Mouse (Mus musculus) myocyte (in vitro differentiated cells): ENCODE results near the gene Map2k5. TPM values are rescaled to one million over a fixed set of nuclear protein-coding genes. Genes with fewer than 3 reads are reported as not detected.

Experiments
- H3K27me3 ChIP-seq: one replicate; pipeline ENCODE4 v1.6.1; 2011; ENCODE audit not compliant: control insufficient read depth, insufficient read depth, insufficient read length
- H3K36me3 ChIP-seq: one replicate; pipeline ENCODE4 v1.6.1; 2011; ENCODE audit not compliant: control insufficient read depth, insufficient read depth
- H3K4me2 ChIP-seq: one replicate; pipeline ENCODE4 v1.6.1; 2011; ENCODE audit warnings: low read depth, control low read depth
- H3K4me3 ChIP-seq: one replicate; pipeline ENCODE4 v1.5.1; 2011; ENCODE audit warnings: mild to moderate bottlenecking, control low read depth, moderate library complexity
- H3K79me2 ChIP-seq: one replicate; pipeline ENCODE4 v1.6.1; 2011; ENCODE audit not compliant: control insufficient read depth, insufficient read depth
- H3ac ChIP-seq: one replicate; pipeline ENCODE4 v1.6.1; 2011; ENCODE audit not compliant: control insufficient read depth, insufficient read length
- CEBPB ChIP-seq: IDR thresholded peaks from 2 replicates; pipeline ENCODE4 v1.6.1; 2011; ENCODE audit warnings: mild to moderate bottlenecking, moderate library complexity; ENCODE audit not compliant: poor library complexity, insufficient read depth, severe bottlenecking
- E2F4 ChIP-seq: IDR thresholded peaks from one replicate; pipeline ENCODE4 v1.6.1; 2011; ENCODE audit warnings: mild to moderate bottlenecking, control low read depth, moderate library complexity; ENCODE audit not compliant: insufficient read depth
- MAX ChIP-seq: IDR thresholded peaks from one replicate; pipeline ENCODE4 v1.6.1; 2011; ENCODE audit warnings: low read depth, mild to moderate bottlenecking, control low read depth
- MYOD1 ChIP-seq, 3 experiments: IDR thresholded peaks; one replicate each; pipeline ENCODE4 v1.6.1; 2011; ENCODE audit warnings: control low read depth in 2 of 3, low read depth in 2 of 3, mild to moderate bottlenecking in 2 of 3, moderate library complexity in 1 of 3; ENCODE audit not compliant: insufficient read length in 2 of 3, control insufficient read depth in 1 of 3
- MYOG ChIP-seq, 3 experiments: IDR thresholded peaks; one replicate each; pipeline ENCODE4 v1.6.1; 2011; ENCODE audit warnings: control low read depth in 2 of 3, low read depth in 2 of 3, mild to moderate bottlenecking in 2 of 3; ENCODE audit not compliant: insufficient read length in 2 of 3, control insufficient read depth in 1 of 3, insufficient read depth in 1 of 3
- POLR2A ChIP-seq: IDR thresholded peaks from one replicate; pipeline ENCODE4 v1.6.1; 2011; ENCODE audit warnings: low read depth, mild to moderate bottlenecking, control low read depth, moderate library complexity; ENCODE audit not compliant: insufficient read length
- POLR2AphosphoS2 ChIP-seq: IDR thresholded peaks from one replicate; pipeline ENCODE4 v1.6.1; 2011; ENCODE audit warnings: low read depth, control low read depth; ENCODE audit not compliant: insufficient read length
- REST ChIP-seq: IDR thresholded peaks from one replicate; pipeline ENCODE4 v1.6.1; 2011; ENCODE audit warnings: mild to moderate bottlenecking, control low read depth, moderate library complexity; ENCODE audit not compliant: insufficient read depth, insufficient read length
- SRF ChIP-seq: IDR thresholded peaks from one replicate; pipeline ENCODE4 v1.6.1; 2011; ENCODE audit warnings: low read depth; ENCODE audit not compliant: control insufficient read depth, insufficient read length
- TCF12 ChIP-seq: IDR thresholded peaks from one replicate; pipeline ENCODE4 v1.6.1; 2011; ENCODE audit warnings: mild to moderate bottlenecking, control low read depth; ENCODE audit not compliant: poor library complexity, insufficient read depth, severe bottlenecking
- TCF3 ChIP-seq: IDR thresholded peaks from one replicate; pipeline ENCODE4 v1.6.1; 2011; ENCODE audit warnings: low read depth, control low read depth; ENCODE audit not compliant: insufficient read length
- USF1 ChIP-seq: IDR thresholded peaks from one replicate; pipeline ENCODE4 v1.6.1; 2011; ENCODE audit warnings: low read depth, mild to moderate bottlenecking, control low read depth, moderate library complexity
- polyA plus RNA-seq: library from polyadenylated mRNA; unstranded; fragments of >200 nt; fragmentation: generic; extraction: Trizol; gene quantifications from one replicate; pipeline ENCODE4 v1.2.1, GENCODE M21; 2012; ENCODE audit warnings: missing spikeins

The Map2k5 gene
- polyA plus RNA-seq, 1 experiment = 17.7 TPM

DNA sequence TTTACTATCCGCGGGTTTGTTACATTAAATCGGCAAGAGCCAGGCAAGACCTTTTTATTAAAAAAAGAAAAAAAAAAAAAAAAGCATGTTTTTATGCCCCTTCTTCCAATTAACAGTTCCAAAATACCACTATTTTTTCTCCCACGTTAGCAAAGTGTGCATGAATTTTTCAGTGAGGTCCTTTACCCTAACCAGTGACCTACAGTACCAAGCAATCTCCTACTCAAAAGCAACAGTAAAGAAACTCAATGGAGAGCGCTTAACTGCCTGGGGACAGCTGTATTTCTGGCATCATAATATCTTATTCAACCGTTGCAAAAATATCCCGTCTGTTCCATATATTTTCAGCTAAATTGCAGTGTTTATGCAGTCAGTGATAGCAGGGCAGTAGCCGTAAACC, 472 bp upstream of the Map2k5 start:
- H3K4me2 ChIP-seq = peak overlapping the region; percentile 90
- TF ChIP-seq E2F4 = no peak
- TF ChIP-seq TCF3 = no peak
- TF ChIP-seq MAX = no peak
- no peak for TF ChIP-seq TCF12
- no peak for TF ChIP-seq SRF
- TF ChIP-seq REST = no peak
- TF ChIP-seq MYOG (IDR thresholded peaks at IDR 0.05; ENCODE audit: control insufficient read depth in 1 of 3, insufficient read depth in 1 of 3, insufficient read length in 2 of 3, low read depth in 2 of 3) = no peak
- TF ChIP-seq CEBPB = no peak
- TF ChIP-seq POLR2AphosphoS2 = no peak
- no peak for TF ChIP-seq MYOD1 (IDR thresholded peaks at IDR 0.05; ENCODE audit: control insufficient read depth in 1 of 3, insufficient read length in 2 of 3, low read depth in 2 of 3)
- no peak for TF ChIP-seq USF1
- no peak for TF ChIP-seq POLR2A
- H3K4me3 ChIP-seq = peak overlapping the region; percentile 86
- peaks cover 8% of the 10 kb centered on the region for H3K36me3 ChIP-seq
- no peaks in the 10 kb centered on the region for H3K27me3 ChIP-seq
- peaks cover 23% of the 10 kb centered on the region for H3K79me2 ChIP-seq
- peak overlapping the region; percentile 86 for H3ac ChIP-seq

GRCm38 (mm10) chr9:63373315-63373714, 4.4 kb downstream of the Map2k5 start:
- Histone ChIP-seq H3ac (no peak overlapping the region), H3K79me2 (peaks cover 21% of the 10 kb centered on the region), H3K36me3 (peaks cover 8% of the 10 kb centered on the region), H3K4me2 (no peak overlapping the region), H3K4me3 (no peak overlapping the region), H3K27me3 (no peaks in the 10 kb centered on the region)
- TF ChIP-seq MAX (no peak), USF1 (no peak), SRF (no peak), TCF3 (no peak), E2F4 (no peak), TCF12 (no peak), CEBPB (no peak), REST (no peak), MYOD1 (IDR thresholded peaks at IDR 0.05; ENCODE audit: control insufficient read depth in 1 of 3, insufficient read length in 2 of 3, low read depth in 2 of 3) (no peak), POLR2AphosphoS2 (no peak), MYOG (IDR thresholded peaks at IDR 0.05; ENCODE audit: control insufficient read depth in 1 of 3, insufficient read depth in 1 of 3, insufficient read length in 2 of 3, low read depth in 2 of 3) (no peak), POLR2A (no peak)

DNA sequence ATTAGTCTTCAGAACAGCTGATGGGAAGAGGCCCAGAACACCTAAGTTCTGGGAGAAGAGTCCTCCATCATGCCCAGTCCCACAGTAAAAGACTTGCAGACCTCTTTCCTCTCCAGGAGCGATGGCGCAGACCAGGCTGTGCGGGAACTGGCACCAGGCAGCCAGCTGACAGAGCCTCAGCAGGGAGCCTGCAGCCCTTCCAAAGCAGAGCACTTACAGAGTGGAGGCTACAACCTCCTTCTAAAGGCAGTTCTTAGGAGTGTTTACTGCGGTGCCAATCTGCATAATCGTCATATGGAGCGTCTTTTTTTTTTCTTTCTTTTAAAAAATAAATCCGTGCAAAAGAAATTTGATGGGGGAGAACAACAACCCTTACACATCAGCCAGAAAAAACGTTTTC, 5.2 kb downstream of the Map2k5 start:
- Histone ChIP-seq H3K36me3 (peaks cover 8% of the 10 kb centered on the region), H3ac (no peak overlapping the region)

DNA sequence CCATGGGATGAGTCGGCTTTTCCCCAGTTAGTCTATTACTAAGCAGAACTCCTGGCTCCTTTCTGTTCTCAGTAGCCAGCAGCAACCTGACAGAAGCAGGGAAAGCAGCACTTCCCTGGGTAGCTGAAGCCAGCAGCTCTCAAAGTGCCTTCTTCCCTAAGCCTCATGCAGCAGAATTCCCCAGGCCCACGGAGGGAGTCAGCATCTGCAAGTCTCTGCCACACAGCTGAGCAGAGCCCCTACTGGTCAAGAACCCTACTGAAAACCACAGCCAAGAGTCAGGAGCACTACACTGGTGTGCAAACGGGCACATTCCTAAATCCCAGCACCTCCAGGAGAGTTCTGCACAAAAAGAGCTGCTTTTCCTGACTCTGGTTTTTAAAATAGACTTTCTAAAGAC, 17.3 kb downstream of the Map2k5 start:
- no peak for TF ChIP-seq MYOD1 (IDR thresholded peaks at IDR 0.05; ENCODE audit: control insufficient read depth in 1 of 3, insufficient read length in 2 of 3, low read depth in 2 of 3)
- no peak for TF ChIP-seq MAX
- TF ChIP-seq POLR2A = no peak
- TF ChIP-seq MYOG (IDR thresholded peaks at IDR 0.05; ENCODE audit: control insufficient read depth in 1 of 3, insufficient read depth in 1 of 3, insufficient read length in 2 of 3, low read depth in 2 of 3) = no peak
- no peak for TF ChIP-seq SRF
- no peak for TF ChIP-seq CEBPB
- TF ChIP-seq USF1 = no peak
- no peak for TF ChIP-seq E2F4
- TF ChIP-seq REST = no peak
- no peak for TF ChIP-seq TCF12
- TF ChIP-seq POLR2AphosphoS2 = no peak
- no peak for TF ChIP-seq TCF3
- H3K4me3 ChIP-seq = no peak overlapping the region

More for the DNA sequence above, 5.2 kb downstream of the Map2k5 start:
- Histone ChIP-seq H3K4me2 (no peak overlapping the region), H3K27me3 (no peaks in the 10 kb centered on the region), H3K79me2 (peaks cover 17% of the 10 kb centered on the region), H3K4me3 (no peak overlapping the region)
- no peak for TF ChIP-seq MYOD1 (IDR thresholded peaks at IDR 0.05; ENCODE audit: control insufficient read depth in 1 of 3, insufficient read length in 2 of 3, low read depth in 2 of 3)
- TF ChIP-seq MYOG (IDR thresholded peaks at IDR 0.05; ENCODE audit: control insufficient read depth in 1 of 3, insufficient read depth in 1 of 3, insufficient read length in 2 of 3, low read depth in 2 of 3) = no peak
- no peak for TF ChIP-seq REST
- no peak for TF ChIP-seq CEBPB
- no peak for TF ChIP-seq POLR2A
- no peak for TF ChIP-seq TCF3
- no peak for TF ChIP-seq E2F4
- no peak for TF ChIP-seq TCF12
- TF ChIP-seq SRF = no peak
- TF ChIP-seq USF1 = no peak
- TF ChIP-seq MAX = no peak
- no peak for TF ChIP-seq POLR2AphosphoS2

More for the DNA sequence above, 17.3 kb downstream of the Map2k5 start:
- H3ac ChIP-seq = no peak overlapping the region
- H3K4me2 ChIP-seq = no peak overlapping the region
- H3K36me3 ChIP-seq = no peaks in the 10 kb centered on the region
- H3K79me2 ChIP-seq = no peaks in the 10 kb centered on the region
- H3K27me3 ChIP-seq = no peaks in the 10 kb centered on the region
